Mouse (Mus musculus): ENCODE data around the gene Klhdc8a.

Gene Klhdc8a

DNA sequence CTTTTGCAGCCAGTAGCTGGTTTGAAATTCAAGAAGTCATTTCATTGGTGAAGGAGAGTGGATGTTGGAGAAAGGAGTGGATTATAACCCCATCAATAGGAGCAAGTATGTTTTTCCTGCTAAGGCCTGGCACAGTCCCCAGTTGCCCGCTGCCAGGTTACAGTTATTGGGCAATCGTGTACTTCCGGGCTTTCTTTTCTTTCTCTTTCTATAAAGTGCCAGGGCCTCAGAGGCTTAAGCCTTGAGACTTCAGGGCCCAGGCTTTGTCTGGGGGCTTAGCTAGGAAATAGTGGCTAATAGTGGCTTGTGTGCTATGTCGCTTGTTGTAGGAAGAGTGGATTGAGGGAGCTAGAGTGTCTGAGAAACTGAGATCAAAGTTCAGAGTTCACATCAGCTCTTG is 19.0 kb downstream of the Klhdc8a start:
- no peak for DNase-seq (ENCODE audit: low read depth, low spot score)

GRCm38 (mm10) chr1:132317894-132318863 is 19.8 kb downstream of the Klhdc8a start:
- no peak for DNase-seq (ENCODE audit: low read depth, low spot score)

- DNase-seq (ENCODE audit: low read depth, low spot score) = no peak
Observed at GRCm38 (mm10) chr1:132319242-132319641, 20.8 kb downstream of the Klhdc8a start.

- DNase-seq (ENCODE audit: low read depth, low spot score) = no peak
Observed at GRCm38 (mm10) chr1:132321821-132322580, 23.6 kb downstream of the Klhdc8a start.

DNA sequence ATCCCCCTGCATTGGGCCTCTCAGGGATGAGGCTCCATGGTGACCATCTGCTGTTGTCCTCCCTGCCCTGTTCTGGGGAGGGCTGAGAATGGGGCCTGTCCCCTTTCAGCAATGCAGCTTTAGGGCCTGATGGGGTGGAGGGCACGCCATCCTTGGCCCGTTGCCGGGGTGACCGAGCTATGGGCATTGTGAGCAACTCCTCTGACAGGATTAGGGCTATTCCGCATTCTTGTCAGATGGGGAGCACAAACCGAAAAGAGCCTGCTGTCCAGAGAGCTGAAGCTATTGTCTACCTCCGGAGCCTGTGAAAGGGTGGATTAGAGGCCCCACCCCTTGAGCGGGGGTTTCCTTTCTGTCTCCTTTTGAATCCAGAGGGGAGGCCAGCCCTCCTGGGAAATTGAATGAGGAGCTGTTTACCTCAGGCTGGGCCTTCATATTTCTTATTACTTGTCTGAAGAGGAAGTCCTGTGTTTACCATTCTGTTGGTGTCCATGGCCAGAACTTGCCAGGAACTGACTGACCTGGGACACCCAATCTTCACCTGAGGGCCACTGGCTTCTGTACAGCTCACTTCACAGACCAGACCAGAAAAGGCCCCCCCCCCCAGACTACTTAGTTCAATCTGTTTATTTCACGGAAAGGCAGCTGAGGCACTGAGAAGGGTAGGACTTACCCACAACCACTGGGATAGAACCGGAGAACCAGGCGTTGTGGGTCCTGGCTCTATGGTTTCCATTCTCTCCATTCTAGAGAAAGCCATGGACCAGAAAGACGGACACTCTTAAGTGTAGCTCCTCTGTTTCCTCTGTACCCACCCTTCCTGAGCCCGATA is 24.5 kb downstream of the Klhdc8a start:
- no peak for DNase-seq (ENCODE audit: low read depth, low spot score)

DNA sequence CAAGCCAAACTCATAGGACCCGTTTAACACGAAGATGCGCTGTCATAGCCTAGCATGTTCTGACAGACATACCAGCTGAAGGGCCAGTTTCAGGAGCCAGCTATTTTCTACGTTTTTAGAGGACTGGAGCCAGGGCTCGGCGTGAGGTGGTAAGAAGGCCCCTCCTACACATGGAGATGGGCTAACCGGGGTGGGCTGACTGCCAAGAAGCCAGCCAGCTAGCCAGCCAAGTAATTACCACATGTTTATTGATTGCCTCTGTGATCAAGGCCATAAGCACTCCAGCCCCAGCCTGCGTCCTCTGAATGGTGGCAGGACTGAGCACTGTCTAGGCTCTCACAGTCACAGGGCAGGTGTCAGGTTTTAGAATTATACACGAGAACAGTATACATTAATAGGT is 28.4 kb downstream of the Klhdc8a start:
- no peak for DNase-seq (ENCODE audit: low read depth, low spot score)

DNA sequence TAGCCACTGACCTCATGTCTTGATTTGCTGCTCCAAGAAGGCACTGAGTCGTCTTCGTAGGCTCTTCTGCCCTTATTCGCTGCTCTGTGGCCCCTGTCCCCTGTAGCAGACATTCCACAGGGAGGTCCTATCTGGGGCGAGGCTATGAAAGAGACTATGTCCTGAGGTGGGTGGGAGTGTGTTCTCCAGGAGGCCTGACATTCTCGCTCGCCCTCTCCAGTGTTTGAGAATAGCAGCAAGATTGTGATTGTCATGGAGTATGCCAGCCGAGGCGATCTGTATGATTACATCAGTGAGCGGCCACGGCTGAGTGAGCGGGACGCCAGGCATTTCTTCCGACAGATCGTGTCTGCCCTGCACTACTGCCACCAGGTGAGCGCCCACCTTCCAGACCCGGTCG is 29.1 kb downstream of the Klhdc8a start:
- DNase-seq (ENCODE audit: low read depth, low spot score) = no peak

- DNase-seq (ENCODE audit: low read depth, low spot score) = peak; percentile 34
Observed at GRCm38 (mm10) chr1:132328565-132328964, 30.1 kb downstream of the Klhdc8a start.

DNA sequence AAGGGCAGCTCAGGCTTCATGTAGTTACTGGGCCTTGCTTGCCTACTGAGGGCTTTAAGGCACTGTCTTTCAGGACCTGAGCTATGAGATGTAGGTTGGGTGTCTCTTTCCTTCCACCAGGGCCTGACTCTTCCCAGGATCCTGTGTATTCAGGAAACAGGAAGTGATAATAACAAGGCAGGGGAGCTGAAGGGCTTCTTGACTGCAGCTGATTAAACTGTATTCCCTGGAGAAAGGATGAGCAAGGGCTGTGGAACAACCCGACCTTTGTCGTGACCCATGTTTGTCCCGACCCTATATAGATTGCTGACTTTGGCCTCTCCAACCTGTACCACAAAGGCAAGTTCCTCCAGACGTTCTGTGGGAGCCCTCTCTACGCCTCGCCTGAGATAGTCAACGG is 31.2 kb downstream of the Klhdc8a start:
- DNase-seq (ENCODE audit: low read depth, low spot score) = no peak

- no peak for DNase-seq (ENCODE audit: low read depth, low spot score)
Observed at GRCm38 (mm10) chr1:132330397-132330796, 32.0 kb downstream of the Klhdc8a start.

DNA sequence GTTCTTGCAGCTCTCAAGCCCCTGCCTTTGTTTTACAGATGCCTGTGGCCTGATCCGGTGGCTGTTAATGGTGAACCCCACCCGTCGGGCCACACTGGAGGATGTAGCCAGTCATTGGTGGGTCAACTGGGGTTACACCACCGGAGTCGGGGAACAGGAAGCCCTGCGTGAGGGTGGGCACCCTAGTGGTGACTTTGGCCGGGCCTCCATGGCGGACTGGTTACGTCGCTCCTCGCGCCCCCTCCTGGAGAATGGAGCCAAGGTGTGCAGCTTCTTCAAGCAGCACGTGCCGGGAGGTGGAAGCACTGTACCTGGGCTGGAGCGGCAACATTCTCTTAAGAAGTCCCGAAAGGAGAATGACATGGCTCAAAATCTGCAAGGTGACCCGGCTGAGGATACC is 32.9 kb downstream of the Klhdc8a start:
- no peak for DNase-seq (ENCODE audit: low read depth, low spot score)

DNA sequence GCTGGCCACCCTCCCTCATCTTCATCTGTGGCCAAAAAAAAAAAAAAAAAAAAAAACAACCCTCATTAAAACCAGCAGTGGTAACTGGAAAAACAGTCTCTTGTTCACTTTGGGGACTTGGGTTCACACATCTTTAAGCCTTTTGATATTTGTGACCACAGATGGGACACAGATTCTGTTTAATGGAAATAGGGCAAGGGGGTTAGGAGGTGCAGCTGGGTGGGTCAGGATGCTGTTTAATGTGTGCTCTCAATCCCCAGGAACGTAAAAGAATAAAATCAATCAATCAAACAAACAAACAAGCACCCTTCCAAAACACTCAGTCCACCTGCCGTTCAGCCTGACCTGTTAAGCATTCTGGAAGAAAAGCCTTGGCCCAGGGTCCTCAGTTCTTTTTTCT is 34.8 kb downstream of the Klhdc8a start:
- DNase-seq (ENCODE audit: low read depth, low spot score) = no peak

DNA sequence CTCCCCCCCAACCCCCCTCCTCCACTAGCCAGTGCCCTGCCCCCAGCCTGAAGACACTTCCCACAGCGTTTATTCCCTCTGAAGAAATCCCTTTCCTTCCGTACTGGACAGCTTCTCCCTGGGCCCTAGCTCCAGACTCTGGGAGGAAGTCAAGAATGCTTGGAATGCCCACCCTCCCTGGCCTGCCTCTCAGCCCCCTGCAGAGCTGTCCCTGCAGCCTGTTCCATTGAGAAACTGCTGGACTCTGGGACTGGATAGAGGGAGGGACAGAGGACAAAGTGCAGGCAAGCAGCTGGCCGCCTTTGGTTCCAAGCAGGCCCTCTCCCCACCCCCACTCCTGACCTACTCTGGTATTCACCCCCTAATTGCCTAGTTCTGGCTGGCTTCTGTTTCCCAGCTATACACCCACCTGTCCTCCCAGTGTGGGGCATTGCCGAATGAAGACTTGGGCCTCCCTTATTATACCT is 35.3 kb downstream of the Klhdc8a start:
- no peak for DNase-seq (ENCODE audit: low read depth, low spot score)

GRCm38 (mm10) chr1:132334178-132334801 is 35.9 kb downstream of the Klhdc8a start:
- no peak for DNase-seq (ENCODE audit: low read depth, low spot score)

DNA sequence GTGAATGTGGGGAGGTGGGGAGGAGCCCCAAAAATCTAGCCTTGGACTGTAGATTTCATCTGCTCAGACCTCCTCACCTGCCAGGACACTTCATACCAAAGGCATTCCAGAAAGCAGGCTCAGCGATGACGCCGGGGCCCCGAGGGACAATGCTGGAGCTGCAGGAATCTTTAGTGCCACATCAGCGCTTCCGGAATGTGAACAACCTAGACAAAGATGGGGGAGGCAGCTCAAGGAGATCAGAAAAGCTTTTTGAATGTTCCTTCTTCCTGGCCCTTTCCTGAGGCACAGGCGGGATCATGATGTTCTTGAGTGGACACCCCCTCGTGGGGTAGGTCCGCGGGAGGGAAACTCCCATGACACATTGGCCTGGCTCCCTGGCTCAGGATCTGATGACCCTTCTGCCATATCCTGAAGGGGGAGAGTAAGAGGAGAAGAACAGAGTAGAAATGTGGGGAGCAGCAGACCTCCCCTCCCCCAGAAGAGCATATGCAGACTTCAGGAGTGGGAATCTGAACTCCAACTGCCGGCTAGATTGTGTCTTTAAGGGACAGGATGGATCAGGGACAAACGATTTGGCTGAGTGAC is 37.0 kb downstream of the Klhdc8a start:
- DNase-seq (ENCODE audit: low read depth, low spot score) = no peak

- no peak for DNase-seq (ENCODE audit: low read depth, low spot score)
Observed at GRCm38 (mm10) chr1:132336921-132337320, 38.5 kb downstream of the Klhdc8a start.

DNA sequence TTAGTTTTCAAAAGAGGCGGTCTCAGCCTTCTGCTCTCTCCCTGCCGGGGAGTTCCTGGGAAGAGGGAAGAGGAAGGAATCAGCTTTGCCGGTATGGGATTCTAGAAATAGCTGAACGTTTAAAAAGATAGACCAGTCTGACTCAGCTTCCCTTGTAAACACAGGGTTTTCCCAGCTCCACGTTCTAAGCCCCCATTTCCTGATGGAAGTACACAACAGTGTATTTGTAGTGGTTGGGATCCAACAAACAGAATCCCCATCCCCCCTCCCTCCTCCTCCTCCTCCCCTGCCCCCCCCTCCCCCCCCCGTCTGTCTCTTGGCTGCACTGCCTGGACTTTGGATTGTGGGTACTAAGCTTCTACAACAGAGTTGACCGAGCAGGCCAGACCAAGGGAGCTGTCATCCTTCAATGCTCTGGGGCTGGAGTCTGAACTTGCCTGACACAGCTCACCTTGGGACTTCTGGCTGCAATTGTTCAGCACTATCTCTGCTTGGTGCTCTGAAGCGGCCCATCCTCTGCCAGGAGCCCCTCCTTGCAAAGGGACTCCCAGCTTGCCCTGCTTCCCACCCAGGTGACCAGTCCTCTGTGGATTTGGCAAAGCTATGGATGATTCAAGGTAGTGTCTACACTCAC is 39.7 kb downstream of the Klhdc8a start:
- DNase-seq (ENCODE audit: low read depth, low spot score) = no peak

GRCm38 (mm10) chr1:132341731-132342501 is 43.5 kb downstream of the Klhdc8a start:
- DNase-seq (ENCODE audit: low read depth, low spot score) = peak; percentile 82

DNA sequence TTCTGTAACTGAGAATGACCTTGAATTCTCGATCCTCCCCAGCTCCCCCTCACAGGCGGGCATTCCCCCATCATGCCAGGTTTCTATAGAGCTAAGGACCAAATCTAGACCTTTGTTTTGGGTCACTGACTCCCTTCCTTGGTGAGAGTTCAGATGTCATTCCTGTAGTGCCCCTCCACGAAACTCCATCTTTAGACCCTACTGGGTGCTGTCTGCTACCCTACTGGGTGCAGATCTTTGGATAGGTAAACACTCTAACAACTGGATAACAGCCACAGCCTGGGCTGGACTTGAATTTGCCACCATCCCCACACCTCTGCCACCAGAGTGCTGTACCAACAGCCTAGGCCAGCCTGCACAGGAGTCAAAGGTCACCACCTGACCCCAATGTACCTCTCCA is 44.1 kb downstream of the Klhdc8a start:
- no peak for DNase-seq (ENCODE audit: low read depth, low spot score)

DNA sequence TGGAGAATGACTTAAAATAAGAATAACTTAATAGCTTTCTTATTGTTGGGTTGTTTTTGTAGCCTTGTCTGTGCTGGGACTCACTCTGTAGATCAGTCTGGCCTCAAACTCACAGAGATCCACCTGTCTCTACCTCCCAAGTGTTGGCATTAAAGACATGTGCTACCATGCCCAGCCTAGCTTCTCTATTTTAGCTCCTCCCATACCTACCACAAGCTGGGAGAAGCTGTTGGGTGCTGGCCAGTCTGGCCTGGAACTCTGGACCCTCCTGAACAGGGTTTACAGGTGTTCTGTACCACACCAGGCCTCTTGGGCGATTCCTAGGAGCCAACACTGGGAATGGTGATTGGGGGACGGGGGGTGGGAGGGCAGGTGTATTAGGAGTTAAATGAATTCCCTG is 44.8 kb downstream of the Klhdc8a start:
- DNase-seq (ENCODE audit: low read depth, low spot score) = no peak
